Mouse (Mus musculus): ENCODE data around the gene Dnaja3. TPM values are rescaled to one million over a fixed set of nuclear protein-coding genes. Genes with fewer than 3 reads are reported as not detected.
A peak's percentile ranks its signal among the peaks of the same experiment; 100 is the strongest.

The Dnaja3 gene
- polyA plus RNA-seq, 1 experiment from 2014 or later: 49.1 TPM

GRCm38 (mm10) chr16:4632050-4632449 lies 7.7 kb upstream of the Dnaja3 start:
- WGBS: 47% methylated on average over 7 of the region's 7 CpGs
- H3K27ac ChIP-seq (ENCODE audit: low read depth, low read length): no peak overlapping the region
- no peak overlapping the region for H3K4me2 ChIP-seq (replicated peaks; ENCODE audit: low read depth, low read length)
- no peak overlapping the region for H3K9ac ChIP-seq (ENCODE audit: low read depth, low read length)
- H3K4me3 ChIP-seq (ENCODE audit: low read depth, low read length): no peak overlapping the region
- H3K27me3 ChIP-seq (ENCODE audit: control insufficient read depth, insufficient read depth, low read length): no peaks in the 10 kb centered on the region
- no peaks in the 10 kb centered on the region for H3K4me1 ChIP-seq (replicated peaks; ENCODE audit: control insufficient read depth, insufficient read depth, low read length)
- ATAC-seq (ENCODE audit: low FRiP score) (no peak), DNase-seq (ENCODE audit: low spot score) (peak; percentile 48)
- H3K36me3 ChIP-seq (ENCODE audit: control insufficient read depth, insufficient read depth, low read length): no peaks in the 10 kb centered on the region; the same call in 1 of the 2 replicates
- no peaks in the 10 kb centered on the region for H3K9me3 ChIP-seq (ENCODE audit: control insufficient read depth, low read length)

- H3K4me2 ChIP-seq (replicated peaks; ENCODE audit: low read depth, low read length): no peak overlapping the region
- WGBS: 92% methylated on average over 3 of the region's 3 CpGs
- no peak for ATAC-seq (ENCODE audit: low FRiP score)
Observed at GRCm38 (mm10) chr16:4633661-4634060, 6.1 kb upstream of the Dnaja3 start.

GRCm38 (mm10) chr16:4634681-4635080 lies 5.1 kb upstream of the Dnaja3 start:
- DNase-seq (ENCODE audit: low spot score) (no peak), ATAC-seq (ENCODE audit: low FRiP score) (no peak)
- Histone ChIP-seq H3K4me2 (replicated peaks; ENCODE audit: low read depth, low read length) (no peak overlapping the region), H3K9ac (ENCODE audit: low read depth, low read length) (no peak overlapping the region), H3K27ac (ENCODE audit: low read depth, low read length) (no peak overlapping the region), H3K9me3 (ENCODE audit: control insufficient read depth, low read length) (no peaks in the 10 kb centered on the region), H3K27me3 (ENCODE audit: control insufficient read depth, insufficient read depth, low read length) (no peaks in the 10 kb centered on the region), H3K4me1 (replicated peaks; ENCODE audit: control insufficient read depth, insufficient read depth, low read length) (no peaks in the 10 kb centered on the region), H3K36me3 (ENCODE audit: control insufficient read depth, insufficient read depth, low read length) (no peaks in the 10 kb centered on the region), H3K4me3 (ENCODE audit: low read depth, low read length) (no peak overlapping the region)
- WGBS: 87% methylated on average over 9 of the region's 9 CpGs

More at GRCm38 (mm10) chr16:4633661-4634060, 6.1 kb upstream of the Dnaja3 start:
- Histone ChIP-seq H3K27ac (ENCODE audit: low read depth, low read length) (no peak overlapping the region), H3K36me3 (ENCODE audit: control insufficient read depth, insufficient read depth, low read length) (no peaks in the 10 kb centered on the region), H3K4me1 (replicated peaks; ENCODE audit: control insufficient read depth, insufficient read depth, low read length) (no peaks in the 10 kb centered on the region), H3K27me3 (ENCODE audit: control insufficient read depth, insufficient read depth, low read length) (no peaks in the 10 kb centered on the region), H3K9ac (ENCODE audit: low read depth, low read length) (no peak overlapping the region), H3K4me3 (ENCODE audit: low read depth, low read length) (no peak overlapping the region), H3K9me3 (ENCODE audit: control insufficient read depth, low read length) (no peaks in the 10 kb centered on the region)
- DNase-seq (ENCODE audit: low spot score): no peak

- no peak for DNase-seq (ENCODE audit: low spot score)
Observed at GRCm38 (mm10) chr16:4635760-4636159, 4.0 kb upstream of the Dnaja3 start.

GRCm38 (mm10) chr16:4638891-4639390 lies 848 bp upstream of the Dnaja3 start:
- no peaks in the 10 kb centered on the region for H3K27me3 ChIP-seq (ENCODE audit: control insufficient read depth, insufficient read depth, low read length)
- WGBS: 87% methylated on average over 3 of the region's 3 CpGs

More at GRCm38 (mm10) chr16:4635760-4636159, 4.0 kb upstream of the Dnaja3 start:
- Histone ChIP-seq H3K9ac (ENCODE audit: low read depth, low read length) (no peak overlapping the region), H3K36me3 (ENCODE audit: control insufficient read depth, insufficient read depth, low read length) (no peaks in the 10 kb centered on the region), H3K9me3 (ENCODE audit: control insufficient read depth, low read length) (no peaks in the 10 kb centered on the region), H3K27ac (ENCODE audit: low read depth, low read length) (no peak overlapping the region), H3K4me2 (replicated peaks; ENCODE audit: low read depth, low read length) (no peak overlapping the region), H3K4me3 (ENCODE audit: low read depth, low read length) (no peak overlapping the region), H3K27me3 (ENCODE audit: control insufficient read depth, insufficient read depth, low read length) (no peaks in the 10 kb centered on the region), H3K4me1 (replicated peaks; ENCODE audit: control insufficient read depth, insufficient read depth, low read length) (peaks cover under 1% of the 10 kb centered on the region; the same call in 1 of the 2 replicates)
- ATAC-seq (ENCODE audit: low FRiP score): no peak
- WGBS: 75% methylated on average over 4 of the region's 4 CpGs

GRCm38 (mm10) chr16:4640267-4641005 lies 647 bp downstream of the Dnaja3 start:
- ATAC-seq (ENCODE audit: low FRiP score) (0 out of 2 replicates have a peak, but pooled peaks have one; percentile 12), DNase-seq (ENCODE audit: low spot score) (no peak)
- Histone ChIP-seq H3K9me3 (ENCODE audit: control insufficient read depth, low read length) (no peaks in the 10 kb centered on the region), H3K4me1 (replicated peaks; ENCODE audit: control insufficient read depth, insufficient read depth, low read length) (peaks cover 6% of the 10 kb centered on the region; the same call in 1 of the 2 replicates), H3K4me3 (ENCODE audit: low read depth, low read length) (peak overlapping the region; percentile 60), H3K27me3 (ENCODE audit: control insufficient read depth, insufficient read depth, low read length) (no peaks in the 10 kb centered on the region), H3K4me2 (replicated peaks; ENCODE audit: low read depth, low read length) (peak overlapping the region; percentile 90), H3K9ac (ENCODE audit: low read depth, low read length) (peak overlapping the region; percentile 67), H3K36me3 (ENCODE audit: control insufficient read depth, insufficient read depth, low read length) (no peaks in the 10 kb centered on the region), H3K27ac (ENCODE audit: low read depth, low read length) (peak overlapping the region; percentile 59; the same call in 1 of the 2 replicates)
- 9% methylated on average over 17 of the region's 17 CpGs for WGBS

More at GRCm38 (mm10) chr16:4638891-4639390, 848 bp upstream of the Dnaja3 start:
- Histone ChIP-seq H3K9me3 (ENCODE audit: control insufficient read depth, low read length) (no peaks in the 10 kb centered on the region), H3K36me3 (ENCODE audit: control insufficient read depth, insufficient read depth, low read length) (no peaks in the 10 kb centered on the region), H3K4me1 (replicated peaks; ENCODE audit: control insufficient read depth, insufficient read depth, low read length) (peaks cover 6% of the 10 kb centered on the region; the same call in 1 of the 2 replicates), H3K9ac (ENCODE audit: low read depth, low read length) (no peak overlapping the region), H3K4me2 (replicated peaks; ENCODE audit: low read depth, low read length) (no peak overlapping the region), H3K27ac (ENCODE audit: low read depth, low read length) (no peak overlapping the region), H3K4me3 (ENCODE audit: low read depth, low read length) (no peak overlapping the region)
- DNase-seq (ENCODE audit: low spot score) (no peak), ATAC-seq (ENCODE audit: low FRiP score) (no peak)

GRCm38 (mm10) chr16:4641119-4641838 lies 1.5 kb downstream of the Dnaja3 start:
- peak overlapping the region; percentile 90 for H3K4me2 ChIP-seq (replicated peaks; ENCODE audit: low read depth, low read length)
- no peaks in the 10 kb centered on the region for H3K9me3 ChIP-seq (ENCODE audit: control insufficient read depth, low read length)
- ATAC-seq (ENCODE audit: low FRiP score): no peak
- DNase-seq (ENCODE audit: low spot score): no peak
- H3K4me1 ChIP-seq (replicated peaks; ENCODE audit: control insufficient read depth, insufficient read depth, low read length): peaks cover 6% of the 10 kb centered on the region; the same call in 1 of the 2 replicates
- no peaks in the 10 kb centered on the region for H3K36me3 ChIP-seq (ENCODE audit: control insufficient read depth, insufficient read depth, low read length)
- H3K9ac ChIP-seq (ENCODE audit: low read depth, low read length): no peak overlapping the region
- H3K27ac ChIP-seq (ENCODE audit: low read depth, low read length): no peak overlapping the region
- H3K27me3 ChIP-seq (ENCODE audit: control insufficient read depth, insufficient read depth, low read length): no peaks in the 10 kb centered on the region
- H3K4me3 ChIP-seq (ENCODE audit: low read depth, low read length): peak overlapping the region; percentile 60; the same call in 1 of the 2 replicates
- WGBS: 56% methylated on average over 3 of the region's 3 CpGs

- no peaks in the 10 kb centered on the region for H3K36me3 ChIP-seq (ENCODE audit: control insufficient read depth, insufficient read depth, low read length)
- no peaks in the 10 kb centered on the region for H3K27me3 ChIP-seq (ENCODE audit: control insufficient read depth, insufficient read depth, low read length)
- H3K4me2 ChIP-seq (replicated peaks; ENCODE audit: low read depth, low read length): peak overlapping the region; percentile 17; the same call in 1 of the 2 replicates
- 36% methylated on average over 13 of the region's 13 CpGs for WGBS
- DNase-seq (ENCODE audit: low spot score) (peak; percentile 39), ATAC-seq (ENCODE audit: low FRiP score) (0 out of 2 replicates have a peak, but pooled peaks have one; percentile 25)
- H3K27ac ChIP-seq (ENCODE audit: low read depth, low read length): 0 out of 2 replicates have a peak overlapping the region, but pooled peaks have one; percentile 17
- no peak overlapping the region for H3K4me3 ChIP-seq (ENCODE audit: low read depth, low read length)
- H3K9ac ChIP-seq (ENCODE audit: low read depth, low read length): 0 out of 2 replicates have a peak overlapping the region, but pooled peaks have one; percentile 15
- peaks cover 6% of the 10 kb centered on the region; the same call in 1 of the 2 replicates for H3K4me1 ChIP-seq (replicated peaks; ENCODE audit: control insufficient read depth, insufficient read depth, low read length)
- H3K9me3 ChIP-seq (ENCODE audit: control insufficient read depth, low read length): no peaks in the 10 kb centered on the region
Observed at GRCm38 (mm10) chr16:4642190-4642589, 2.4 kb downstream of the Dnaja3 start.

All from hindbrain, embryonic 11.5 days (tissue).